Mouse (Mus musculus) forebrain, postnatal 0 days (tissue): ENCODE measurements around the gene Abi3bp. TPM values are rescaled to one million over a fixed set of nuclear protein-coding genes. Genes with fewer than 3 reads are reported as not detected.

Experiments
- ATAC-seq: fragments of 200-750 bp; cut with Nextera tagmentation; 2 replicates; pipeline ENCODE4 v1.8.0; 2017; ENCODE audit warnings: mild to moderate bottlenecking, moderate library complexity
- DNase-seq: peaks from one replicate; pipeline ENCODE4 v3.0.0-alpha.2; 2015
- H3K27ac ChIP-seq: fragments of 300-500 bp; sonication (generic); 2 replicates; pipeline ENCODE4 v1.5.1; 2014; ENCODE audit warnings: low read depth, mild to moderate bottlenecking, antibody characterized with exemption, low read length, moderate library complexity, mixed read lengths
- H3K27me3 ChIP-seq: fragments of 300-500 bp; sonication (generic); 2 replicates; pipeline ENCODE4 v1.6.1; 2014; ENCODE audit warnings: mild to moderate bottlenecking, low read length, mixed read lengths; ENCODE audit not compliant: insufficient read depth
- H3K36me3 ChIP-seq: fragments of 300-500 bp; sonication (generic); 2 replicates; pipeline ENCODE4 v1.6.1; 2014; ENCODE audit warnings: mild to moderate bottlenecking, moderate library complexity; ENCODE audit not compliant: insufficient read depth
- H3K4me1 ChIP-seq: fragments of 300-500 bp; sonication (generic); 2 replicates; pipeline ENCODE4 v1.6.1; 2014; ENCODE audit warnings: antibody characterized with exemption; ENCODE audit not compliant: insufficient read depth
- H3K4me2 ChIP-seq: fragments of 300-500 bp; sonication (generic); 2 replicates; pipeline ENCODE4 v1.6.1; 2014; ENCODE audit warnings: low read depth, mild to moderate bottlenecking, moderate library complexity
- H3K4me3 ChIP-seq: fragments of 300-500 bp; sonication (generic); 2 replicates; pipeline ENCODE4 v1.5.1; 2014; ENCODE audit warnings: low read depth, low read length, mixed read lengths
- H3K9ac ChIP-seq: fragments of 300-500 bp; sonication (generic); 2 replicates; pipeline ENCODE4 v1.6.1; 2014; ENCODE audit warnings: mild to moderate bottlenecking
- H3K9me3 ChIP-seq: fragments of 300-500 bp; sonication (generic); 2 replicates; pipeline ENCODE4 v1.6.1; 2016; ENCODE audit warnings: low read length
- CTCF ChIP-seq: sonication (generic); IDR thresholded peaks from 2 replicates; pipeline ENCODE4 v1.5.1; 2016; ENCODE audit warnings: antibody characterized with exemption, control low read depth, low read depth
- WGBS: fragments of 180-500 bp; shearing (Covaris S2); extraction: QIAGEN DNeasy Blood & Tissue Kit; methylation state at CpG from one replicate; pipeline ENCODE4 v1.1.7; 2014; 5-methylcytosine and 5-hydroxymethylcytosine counted together
- polyA plus RNA-seq: library from polyadenylated mRNA; unstranded; fragments of >200 nt; fragmentation: Nextera tagmentation; extraction: Ambion mirVana; gene quantifications from 2 replicates; pipeline ENCODE4 v1.2.1, GENCODE M21; 2015
- total RNA-seq: library from RNA; depleted of rRNA; stranded (reverse); fragments of >200 nt; gene quantifications from 2 replicates; pipeline ENCODE4 v1.2.3, GENCODE M21; 2014; rRNA removed

Abi3bp gene
- total and polyA plus RNA-seq, 2 experiments from 2014 or later, result 0.64 to 1.2 TPM

DNA sequence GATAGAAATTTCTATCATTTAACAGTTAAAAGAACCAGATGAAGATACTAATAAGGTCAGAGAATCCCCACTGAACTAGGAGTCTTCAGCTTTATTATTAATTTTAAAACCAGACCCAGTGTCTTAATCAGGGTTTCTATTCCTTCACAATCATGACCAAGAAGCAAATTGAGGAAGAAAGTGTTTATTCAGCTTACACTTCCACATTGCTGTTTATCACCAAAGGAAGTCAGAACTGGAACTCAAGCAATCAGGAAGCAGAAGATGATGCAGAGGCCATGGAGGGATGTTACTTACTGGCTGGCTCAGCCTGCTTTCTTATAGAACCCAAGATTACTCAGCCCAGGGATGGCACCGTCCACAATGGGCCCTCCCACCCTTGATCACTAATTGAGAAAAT is 251.4 kb downstream of the Abi3bp start:
- H3K36me3 ChIP-seq, result no peaks in the 10 kb centered on the region
- no peaks in the 10 kb centered on the region for H3K9me3 ChIP-seq
- WGBS, result 23% methylated on average over 1 of the region's 1 CpGs
- no peak for TF ChIP-seq CTCF
- no peak overlapping the region for H3K9ac ChIP-seq
- DNase-seq (no peak), ATAC-seq (no peak)
- H3K27ac ChIP-seq, result no peak overlapping the region
- H3K4me1 ChIP-seq, result no peaks in the 10 kb centered on the region
- H3K27me3 ChIP-seq, result no peaks in the 10 kb centered on the region
- H3K4me2 ChIP-seq, result no peak overlapping the region
- no peak overlapping the region for H3K4me3 ChIP-seq

Other genes starting within 250 kb of the Abi3bp start
- 95.9 and 105 TPM in 2 replicates for gene Tfg, start 239.6 kb downstream of the Abi3bp start, total RNA-seq
- 151 and 155 TPM in 2 replicates for gene Tfg, start 239.6 kb downstream of the Abi3bp start, polyA plus RNA-seq